ENCODE assay signal across 12 mouse cellular contexts in genomic region chr1:54729316-54729715, GRCm38 (mm10).
DNase-seq lines count a peak whose midpoint lies in the region.
"Had no signal": no experiment of that assay in that cellular context is flagged by ENCODE, and none has a peak within 500 bp of the region (broad histone marks: within the 10 kb centered on the region; RNA-seq: fewer than 3 reads in every experiment).

No protein-coding gene starts in this region.

- peak; percentile 45 for DNase-seq in adrenal gland, postnatal 10 days
- DNase-seq in adrenal gland, postnatal 4 days (ENCODE audit: low spot score in 2 of 2): no peak
- peak; percentile 92 for DNase-seq in NIH3T3 (ENCODE audit: low read depth)
- DNase-seq in gastrocnemius, postnatal 25 days: peak; percentile 18
- DNase-seq in lung, postnatal 10 days: peak; percentile 61
- DNase-seq in thymus, adult 18-20 months: no peak
- no peak for DNase-seq in layer of hippocampus, adult 9-10 months (ENCODE audit: low spot score)
- DNase-seq in kidney, postnatal 4 days: no peak
- DNase-seq: cerebellum, adult 2 months; kidney, postnatal 14 days; liver, postnatal 0 days; thymus, postnatal 14 days had no signal

Comparison
In these comparisons a context has a peak if more than half of its experiments do, and no peak if none do; other contexts are left out.
1. DNase-seq: peak in adrenal gland, postnatal 10 days (single experiment), NIH3T3 (single experiment), gastrocnemius, postnatal 25 days (single experiment) and lung, postnatal 10 days (single experiment); none in adrenal gland, postnatal 4 days (0 of 2), thymus, adult 18-20 months (0 of 2), layer of hippocampus, adult 9-10 months (single experiment) and kidney, postnatal 4 days (0 of 2).